Mouse (Mus musculus) hindbrain, embryonic 13.5 days (tissue): ENCODE data around the gene Slc24a4. TPM values are rescaled to one million over a fixed set of nuclear protein-coding genes. Genes with fewer than 3 reads are reported as not detected.

ENCODE experiments used
- ATAC-seq: fragments of 200-750 bp; cut with Nextera tagmentation; 2 replicates; pipeline ENCODE4 v1.8.0; 2017; ENCODE audit warnings: moderate TSS enrichment; ENCODE audit not compliant: low FRiP score
- H3K27ac ChIP-seq: fragments of 300-500 bp; sonication (generic); 2 replicates; pipeline ENCODE4 v1.5.1; 2015; ENCODE audit warnings: inconsistent platforms, mild to moderate bottlenecking, moderate library complexity
- H3K27me3 ChIP-seq: fragments of 300-500 bp; sonication (generic); 2 replicates; pipeline ENCODE4 v1.6.1; 2015; ENCODE audit warnings: mild to moderate bottlenecking, inconsistent platforms
- H3K36me3 ChIP-seq: fragments of 300-500 bp; sonication (generic); 2 replicates; pipeline ENCODE4 v1.6.1; 2015; ENCODE audit warnings: mild to moderate bottlenecking, inconsistent platforms
- H3K4me1 ChIP-seq: fragments of 300-500 bp; sonication (generic); replicated peaks from 2 replicates; pipeline ENCODE4 v1.6.1; 2015; ENCODE audit warnings: inconsistent platforms
- H3K4me2 ChIP-seq: fragments of 300-500 bp; sonication (generic); 2 replicates; pipeline ENCODE4 v1.6.1; 2015; ENCODE audit warnings: inconsistent platforms, mild to moderate bottlenecking, moderate library complexity
- H3K4me3 ChIP-seq: fragments of 300-500 bp; sonication (generic); 2 replicates; pipeline ENCODE4 v1.5.1; 2015; ENCODE audit warnings: mild to moderate bottlenecking, inconsistent platforms
- H3K9ac ChIP-seq: fragments of 300-500 bp; sonication (generic); 2 replicates; pipeline ENCODE4 v1.6.1; 2015; ENCODE audit warnings: mild to moderate bottlenecking, inconsistent platforms
- H3K9me3 ChIP-seq: fragments of 300-500 bp; sonication (generic); 2 replicates; pipeline ENCODE4 v1.6.1; 2016; ENCODE audit warnings: inconsistent platforms
- WGBS: fragments of 180-500 bp; shearing (Covaris S2); methylation state at CpG from one replicate; pipeline ENCODE4 v1.1.7; 2015; 5-methylcytosine and 5-hydroxymethylcytosine counted together
- polyA plus RNA-seq: library from polyadenylated mRNA; unstranded; fragments of >200 nt; fragmentation: Nextera tagmentation; extraction: Ambion mirVana; gene quantifications from 2 replicates; pipeline ENCODE4 v1.2.1, GENCODE M21; 2015

The Slc24a4 gene
- polyA plus RNA-seq, 1 experiment from 2014 or later, result 1.7 TPM

DNA sequence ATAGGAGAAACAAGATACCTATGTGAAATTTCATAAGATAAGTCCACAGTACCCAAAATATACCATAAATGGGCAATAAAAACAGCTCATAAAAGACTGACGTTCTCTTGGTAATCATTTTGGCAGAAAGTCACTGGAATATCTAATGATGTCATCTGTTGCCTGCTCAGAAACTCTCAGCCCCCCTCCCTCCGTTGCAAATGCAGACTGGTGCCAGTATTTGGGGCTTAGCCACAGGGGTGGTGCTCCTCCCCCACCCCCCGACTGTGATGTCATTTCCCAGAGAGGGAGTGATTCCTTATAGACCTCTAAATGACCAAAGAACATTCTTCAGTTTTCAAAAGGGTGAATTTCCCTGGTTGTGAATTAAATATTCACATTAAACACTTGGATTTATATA is 96.6 kb downstream of the Slc24a4 start:
- H3K4me3 ChIP-seq, result no peak overlapping the region
- H3K36me3 ChIP-seq, result no peaks in the 10 kb centered on the region
- H3K9ac ChIP-seq, result no peak overlapping the region
- WGBS, result 58% methylated on average over 3 of the region's 3 CpGs
- H3K9me3 ChIP-seq, result no peaks in the 10 kb centered on the region
- no peak for ATAC-seq
- no peak overlapping the region for H3K27ac ChIP-seq
- no peaks in the 10 kb centered on the region for H3K4me1 ChIP-seq
- H3K4me2 ChIP-seq, result no peak overlapping the region
- H3K27me3 ChIP-seq, result no peaks in the 10 kb centered on the region

DNA sequence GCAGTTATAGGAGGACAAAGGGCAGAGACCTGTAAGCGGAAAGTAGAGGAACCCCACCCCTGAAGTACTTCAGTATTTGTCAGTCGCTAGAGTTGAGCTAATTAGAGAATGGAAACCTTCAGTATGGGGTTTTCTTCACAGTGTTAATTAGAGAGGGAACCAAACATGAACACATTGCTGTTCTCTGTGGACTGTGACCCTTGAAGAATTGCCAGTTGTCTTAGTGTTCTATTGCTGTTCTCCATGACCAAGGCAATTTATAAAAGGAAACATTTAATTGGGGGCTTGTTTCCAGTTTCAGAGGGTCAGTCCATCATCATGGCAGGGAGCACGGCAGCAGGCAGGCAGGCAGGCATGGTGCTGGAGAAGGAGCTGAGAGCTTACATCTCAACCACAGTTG is 107.0 kb downstream of the Slc24a4 start:
- Histone ChIP-seq H3K4me1 (no peaks in the 10 kb centered on the region), H3K36me3 (no peaks in the 10 kb centered on the region), H3K9me3 (no peaks in the 10 kb centered on the region), H3K9ac (no peak overlapping the region), H3K27me3 (no peaks in the 10 kb centered on the region), H3K4me2 (no peak overlapping the region), H3K4me3 (no peak overlapping the region), H3K27ac (no peak overlapping the region)
- 84% methylated on average over 3 of the region's 3 CpGs for WGBS
- ATAC-seq, result no peak

DNA sequence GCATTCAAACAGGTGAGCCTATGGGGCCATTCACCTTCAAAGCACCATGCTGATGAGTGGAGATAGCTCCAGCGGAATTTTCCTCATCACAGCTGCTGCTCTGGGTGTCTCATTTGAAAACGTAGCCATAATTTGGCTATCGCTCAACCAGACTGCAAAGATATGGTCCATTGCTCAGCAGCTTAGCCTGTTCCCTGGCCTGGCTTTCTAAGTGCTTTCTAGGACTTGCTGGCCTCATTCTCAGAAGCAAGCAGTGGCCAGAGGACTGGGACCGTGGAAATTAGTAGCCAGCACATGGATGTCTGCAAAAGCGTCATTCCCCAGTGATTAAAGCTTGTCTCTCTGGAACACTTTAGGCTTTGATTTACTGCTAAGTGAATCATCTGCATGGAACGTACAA is 107.8 kb downstream of the Slc24a4 start:
- H3K27ac ChIP-seq, result no peak overlapping the region
- H3K4me1 ChIP-seq, result no peaks in the 10 kb centered on the region
- no peak overlapping the region for H3K4me2 ChIP-seq
- H3K9ac ChIP-seq, result no peak overlapping the region
- H3K36me3 ChIP-seq, result no peaks in the 10 kb centered on the region
- no peaks in the 10 kb centered on the region for H3K9me3 ChIP-seq
- H3K27me3 ChIP-seq, result no peaks in the 10 kb centered on the region
- H3K4me3 ChIP-seq, result no peak overlapping the region
- ATAC-seq, result no peak
- WGBS, result 77% methylated on average over 6 of the region's 6 CpGs

DNA sequence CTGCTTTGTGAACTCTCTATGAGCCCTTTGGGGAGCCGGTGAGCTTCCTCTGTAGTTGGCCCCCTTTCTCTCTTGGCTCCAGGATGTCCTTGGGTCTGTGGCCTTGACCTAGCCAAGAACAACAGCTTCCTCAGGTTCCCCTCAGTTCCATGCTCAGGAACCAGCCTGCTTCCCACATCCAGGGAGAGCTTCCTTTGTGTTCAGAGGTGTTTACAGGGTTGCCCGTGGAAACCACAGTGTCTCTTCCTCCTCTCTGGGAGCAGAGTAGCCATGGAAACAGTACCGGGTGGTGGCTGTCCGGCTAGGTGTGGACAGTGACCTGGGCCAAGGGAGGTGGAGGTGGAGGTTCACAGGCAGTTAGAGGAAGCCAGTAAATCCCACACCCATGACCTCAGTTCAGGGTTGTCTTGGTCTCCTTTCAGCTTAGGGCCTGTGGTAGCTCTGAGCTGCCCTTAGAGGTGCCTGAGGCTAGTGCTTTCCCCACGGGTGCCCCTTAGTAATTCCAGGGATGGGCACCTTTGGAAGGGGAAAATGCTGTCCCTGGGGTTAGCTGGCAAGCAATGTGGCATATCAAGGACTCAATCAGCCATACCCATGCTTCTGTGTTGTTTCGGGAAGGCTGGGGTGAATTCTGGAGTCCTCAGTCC is 113.7 kb downstream of the Slc24a4 start:
- WGBS, result 64% methylated on average over 6 of the region's 6 CpGs
- ATAC-seq, result peak; percentile 68; the same call in 1 of the 2 replicates

DNA sequence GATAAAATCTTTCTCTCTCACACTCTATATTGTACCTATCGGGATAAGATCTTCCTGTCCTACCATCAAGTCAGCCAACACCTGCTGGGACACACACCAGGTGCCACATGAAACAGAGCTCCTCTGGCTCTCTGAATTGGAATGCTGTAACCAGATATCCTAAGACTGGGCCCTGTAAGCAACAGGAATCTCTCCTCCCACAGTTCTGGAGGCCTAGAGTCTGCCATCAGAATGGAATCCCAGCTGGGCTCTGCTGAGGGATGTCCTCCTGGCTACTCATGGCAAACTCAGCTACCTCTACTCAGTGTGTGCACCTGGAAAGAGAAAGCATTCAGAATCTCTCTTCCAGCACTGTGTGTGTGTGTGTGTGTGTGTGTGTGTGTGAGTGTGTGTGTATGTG is 115.4 kb downstream of the Slc24a4 start:
- no peak for ATAC-seq
- Histone ChIP-seq H3K4me1 (0 out of 2 replicates have a peak, but pooled peaks cover 10% of the 10 kb centered on the region), H3K4me2 (no peak overlapping the region), H3K9me3 (no peaks in the 10 kb centered on the region), H3K4me3 (no peak overlapping the region), H3K27ac (no peak overlapping the region), H3K36me3 (no peaks in the 10 kb centered on the region), H3K9ac (no peak overlapping the region), H3K27me3 (no peaks in the 10 kb centered on the region)
- 70% methylated on average over 1 of the region's 1 CpGs for WGBS

More for the DNA sequence above, 113.7 kb downstream of the Slc24a4 start:
- Histone ChIP-seq H3K9ac (no peak overlapping the region), H3K27me3 (no peaks in the 10 kb centered on the region), H3K36me3 (no peaks in the 10 kb centered on the region), H3K4me3 (no peak overlapping the region), H3K27ac (no peak overlapping the region), H3K9me3 (no peaks in the 10 kb centered on the region), H3K4me1 (0 out of 2 replicates have a peak, but pooled peaks cover 10% of the 10 kb centered on the region), H3K4me2 (no peak overlapping the region)

DNA sequence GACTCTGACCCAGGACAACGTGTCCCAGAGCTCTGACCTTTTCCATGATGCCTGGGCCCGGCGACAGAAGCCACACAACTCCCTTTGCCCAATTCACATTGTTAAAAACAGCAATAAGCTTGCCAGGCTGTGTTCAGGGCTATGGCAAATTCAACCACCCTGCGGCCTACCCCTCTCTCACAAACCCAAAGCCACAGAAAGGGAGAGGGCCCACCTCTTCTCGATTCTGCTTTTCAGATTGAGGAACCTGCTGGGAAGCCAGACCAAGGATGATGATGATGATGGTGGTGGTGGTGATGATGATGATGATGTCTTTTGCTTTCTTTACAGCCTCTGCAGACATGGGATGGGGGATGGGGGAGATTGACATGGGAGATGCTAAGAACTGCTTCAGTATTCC is 117.7 kb downstream of the Slc24a4 start:
- 91% methylated on average over 5 of the region's 5 CpGs for WGBS
- Histone ChIP-seq H3K9me3 (no peaks in the 10 kb centered on the region), H3K4me3 (no peak overlapping the region), H3K9ac (no peak overlapping the region), H3K4me1 (0 out of 2 replicates have a peak, but pooled peaks cover 17% of the 10 kb centered on the region), H3K36me3 (no peaks in the 10 kb centered on the region), H3K27ac (no peak overlapping the region), H3K4me2 (no peak overlapping the region), H3K27me3 (no peaks in the 10 kb centered on the region)
- no peak for ATAC-seq

DNA sequence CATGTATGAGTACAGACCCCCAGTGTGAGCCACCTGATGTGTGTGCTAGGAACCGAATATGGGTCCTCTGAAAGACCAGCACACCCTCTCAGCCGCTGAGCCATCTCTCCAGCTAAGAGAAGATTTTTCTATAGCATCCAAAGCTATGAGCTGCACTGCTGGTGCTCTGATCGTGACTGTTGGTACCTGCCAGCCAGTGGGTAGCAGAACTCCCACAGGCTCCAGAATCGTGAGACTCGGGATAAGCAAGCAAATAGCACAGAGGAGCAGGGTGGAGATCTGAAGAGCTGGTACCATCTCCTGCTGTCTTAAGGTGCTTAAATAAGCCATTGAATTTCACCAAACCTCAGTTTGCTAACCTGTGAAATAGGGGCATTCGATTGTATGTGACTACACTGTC is 119.6 kb downstream of the Slc24a4 start:
- WGBS, result 95% methylated on average over 6 of the region's 6 CpGs
- no peaks in the 10 kb centered on the region for H3K27me3 ChIP-seq

DNA sequence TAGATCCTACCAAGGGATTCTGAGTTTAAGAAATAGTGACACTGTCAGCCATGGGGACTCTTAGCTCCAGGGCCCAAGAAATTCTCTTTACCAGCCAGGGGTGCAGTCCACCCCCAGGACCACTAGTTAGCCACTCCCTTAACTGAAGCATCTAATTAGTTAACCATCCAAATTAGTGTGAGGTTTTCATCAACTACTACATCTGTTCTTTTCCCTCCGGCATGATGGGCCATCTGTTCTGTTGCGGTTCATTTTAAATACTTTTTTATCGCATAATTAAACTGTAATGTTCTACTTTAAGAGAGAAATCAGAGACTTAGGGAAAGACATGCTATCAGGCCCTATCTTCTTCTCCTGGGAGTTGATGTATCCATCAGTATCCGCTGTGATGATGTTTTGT is 121.8 kb downstream of the Slc24a4 start:
- ATAC-seq, result 0 out of 2 replicates have a peak, but pooled peaks have one; percentile 39
- Histone ChIP-seq H3K4me2 (no peak overlapping the region), H3K9ac (no peak overlapping the region), H3K27ac (no peak overlapping the region), H3K4me1 (0 out of 2 replicates have a peak, but pooled peaks cover 9% of the 10 kb centered on the region), H3K27me3 (no peaks in the 10 kb centered on the region), H3K36me3 (no peaks in the 10 kb centered on the region), H3K4me3 (no peak overlapping the region), H3K9me3 (no peaks in the 10 kb centered on the region)
- 74% methylated on average over 4 of the region's 4 CpGs for WGBS

More for the DNA sequence above, 119.6 kb downstream of the Slc24a4 start:
- Histone ChIP-seq H3K27ac (no peak overlapping the region), H3K9me3 (no peaks in the 10 kb centered on the region), H3K9ac (no peak overlapping the region), H3K36me3 (no peaks in the 10 kb centered on the region), H3K4me3 (no peak overlapping the region), H3K4me2 (no peak overlapping the region), H3K4me1 (0 out of 2 replicates have a peak, but pooled peaks cover 9% of the 10 kb centered on the region)
- no peak for ATAC-seq

DNA sequence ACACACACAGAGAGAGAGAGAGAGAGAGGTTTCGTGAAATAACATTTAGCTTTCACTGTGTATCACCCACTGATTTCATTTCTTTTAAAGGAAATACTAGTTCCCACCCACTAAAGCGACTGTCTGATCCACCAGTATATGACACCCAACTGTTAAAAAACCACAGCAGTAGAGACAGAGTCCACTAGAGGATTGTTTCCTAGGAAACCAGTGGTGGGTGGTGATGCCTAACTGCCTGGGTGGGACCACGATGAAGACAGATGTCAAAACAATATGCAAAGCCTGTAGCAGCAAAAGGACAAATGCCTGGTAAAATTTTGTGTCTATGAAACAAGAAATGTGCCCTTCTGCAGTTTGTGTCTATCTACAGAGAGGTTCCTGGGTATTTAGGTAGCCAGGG is 122.5 kb downstream of the Slc24a4 start:
- H3K9me3 ChIP-seq, result no peaks in the 10 kb centered on the region
- no peak overlapping the region for H3K4me3 ChIP-seq
- WGBS, result 72% methylated on average over 3 of the region's 3 CpGs
- H3K4me2 ChIP-seq, result no peak overlapping the region
- H3K27ac ChIP-seq, result no peak overlapping the region
- H3K4me1 ChIP-seq, result 0 out of 2 replicates have a peak, but pooled peaks cover 9% of the 10 kb centered on the region
- ATAC-seq, result no peak
- no peaks in the 10 kb centered on the region for H3K27me3 ChIP-seq
- H3K9ac ChIP-seq, result no peak overlapping the region
- H3K36me3 ChIP-seq, result no peaks in the 10 kb centered on the region

DNA sequence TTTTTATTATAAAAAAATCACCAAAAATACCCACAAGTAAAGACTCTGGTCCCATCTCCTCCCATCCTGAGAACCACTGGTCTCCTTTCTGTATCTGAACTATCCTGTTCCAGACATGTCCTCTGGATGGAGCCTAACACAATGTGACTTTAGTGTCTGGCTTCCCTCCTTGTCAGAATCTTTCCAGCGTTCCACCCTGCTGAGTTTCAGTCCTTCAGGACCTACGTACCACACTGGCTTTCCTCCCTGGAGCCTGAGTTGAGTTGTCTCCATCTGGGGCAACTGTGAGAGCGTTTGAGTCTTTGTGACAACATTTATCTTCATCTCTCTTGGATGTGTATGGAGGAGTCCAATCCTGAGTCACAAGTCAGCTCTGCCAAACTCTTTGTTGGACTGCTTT is 123.5 kb downstream of the Slc24a4 start:
- no peak overlapping the region for H3K4me3 ChIP-seq
- no peak overlapping the region for H3K9ac ChIP-seq
- no peaks in the 10 kb centered on the region for H3K27me3 ChIP-seq
- H3K4me2 ChIP-seq, result no peak overlapping the region
- ATAC-seq, result no peak
- H3K27ac ChIP-seq, result no peak overlapping the region
- WGBS, result 62% methylated on average over 3 of the region's 3 CpGs
- H3K4me1 ChIP-seq, result 0 out of 2 replicates have a peak, but pooled peaks cover 9% of the 10 kb centered on the region
- H3K36me3 ChIP-seq, result no peaks in the 10 kb centered on the region
- H3K9me3 ChIP-seq, result no peaks in the 10 kb centered on the region

DNA sequence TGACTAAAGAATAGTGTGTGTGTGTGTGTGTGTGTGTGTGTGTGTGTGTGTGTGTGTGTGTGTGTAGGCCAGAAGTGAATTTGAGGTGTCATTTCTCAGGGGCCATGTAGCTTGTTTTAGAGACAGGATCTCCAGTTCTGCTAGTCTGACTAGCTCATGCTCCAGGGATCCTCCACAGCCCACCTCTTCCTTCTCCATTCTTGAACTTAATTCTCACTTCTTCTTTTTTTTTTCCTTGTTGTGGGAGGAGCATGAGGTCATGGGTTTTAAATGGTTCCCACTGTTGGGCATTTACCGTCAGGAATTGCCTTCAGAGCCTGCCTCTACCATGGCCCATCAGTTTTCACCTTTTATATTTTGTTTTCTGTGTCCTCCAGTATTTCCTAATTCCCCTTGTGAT is 124.0 kb downstream of the Slc24a4 start:
- Histone ChIP-seq H3K27ac (no peak overlapping the region), H3K36me3 (no peaks in the 10 kb centered on the region), H3K4me3 (no peak overlapping the region), H3K27me3 (no peaks in the 10 kb centered on the region), H3K9ac (no peak overlapping the region), H3K4me2 (no peak overlapping the region), H3K4me1 (0 out of 2 replicates have a peak, but pooled peaks cover 9% of the 10 kb centered on the region), H3K9me3 (no peaks in the 10 kb centered on the region)
- WGBS, result 68% methylated on average over 1 of the region's 1 CpGs
- no peak for ATAC-seq

DNA sequence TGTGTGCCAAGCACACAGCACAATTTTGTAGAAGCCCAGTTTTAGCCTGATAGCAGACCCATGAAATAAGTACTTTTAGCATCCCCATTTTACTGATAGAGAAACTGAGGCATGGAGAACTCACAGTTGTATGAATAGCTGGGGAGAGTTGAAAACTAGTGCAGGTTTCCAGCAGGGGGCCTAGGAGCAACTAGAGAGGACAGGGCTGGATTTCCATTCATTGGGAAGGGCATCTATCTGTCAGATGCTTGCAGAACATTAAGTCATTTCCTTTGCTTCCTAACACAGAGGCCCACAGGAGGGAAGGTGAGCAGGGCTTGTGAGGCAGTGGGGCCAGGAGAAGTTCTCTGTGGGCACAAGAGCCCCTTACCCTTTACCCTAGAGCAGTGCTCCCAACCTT is 126.5 kb downstream of the Slc24a4 start:
- no peak overlapping the region for H3K4me3 ChIP-seq
- ATAC-seq, result no peak
- 0 out of 2 replicates have a peak, but pooled peaks cover 9% of the 10 kb centered on the region for H3K4me1 ChIP-seq

DNA sequence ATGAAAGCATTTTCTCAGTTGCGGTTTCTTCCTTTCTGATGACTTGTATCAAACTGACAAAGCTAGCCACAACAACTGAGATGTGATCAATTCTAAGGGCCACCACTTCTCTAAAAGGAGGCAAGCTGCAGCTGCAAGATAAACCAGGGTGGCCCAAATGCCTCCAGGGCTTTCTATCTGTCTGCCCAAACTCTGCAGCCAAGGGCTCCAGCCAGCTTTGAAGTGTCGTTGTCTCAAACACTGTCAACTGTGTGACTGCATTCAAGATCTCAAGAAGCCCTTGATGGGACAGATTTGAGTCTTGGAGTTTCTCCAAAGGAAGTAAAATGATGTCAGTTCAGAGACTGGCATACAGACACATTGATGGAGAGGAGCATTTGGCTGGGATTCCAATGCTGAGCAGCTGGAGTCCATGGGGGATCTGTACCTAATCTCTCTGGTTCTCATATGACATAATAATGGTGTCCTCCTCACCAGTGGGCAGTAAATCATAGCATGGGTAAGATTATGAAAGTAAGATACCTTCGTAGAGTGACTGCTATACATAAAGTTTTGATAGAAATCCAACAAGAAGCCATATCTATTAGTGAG is 130.1 kb downstream of the Slc24a4 start:
- no peak overlapping the region for H3K4me3 ChIP-seq
- ATAC-seq, result no peak
- H3K4me2 ChIP-seq, result no peak overlapping the region
- H3K4me1 ChIP-seq, result no peaks in the 10 kb centered on the region
- H3K27me3 ChIP-seq, result no peaks in the 10 kb centered on the region
- no peak overlapping the region for H3K27ac ChIP-seq
- no peaks in the 10 kb centered on the region for H3K9me3 ChIP-seq
- 91% methylated on average over 3 of the region's 3 CpGs for WGBS
- no peak overlapping the region for H3K9ac ChIP-seq
- no peaks in the 10 kb centered on the region for H3K36me3 ChIP-seq

More for the DNA sequence above, 126.5 kb downstream of the Slc24a4 start:
- Histone ChIP-seq H3K27me3 (no peaks in the 10 kb centered on the region), H3K27ac (no peak overlapping the region), H3K4me2 (no peak overlapping the region), H3K36me3 (no peaks in the 10 kb centered on the region), H3K9ac (no peak overlapping the region), H3K9me3 (no peaks in the 10 kb centered on the region)
